Mouse (Mus musculus): ENCODE data around the gene Rbm28.

Rbm28 gene

DNA sequence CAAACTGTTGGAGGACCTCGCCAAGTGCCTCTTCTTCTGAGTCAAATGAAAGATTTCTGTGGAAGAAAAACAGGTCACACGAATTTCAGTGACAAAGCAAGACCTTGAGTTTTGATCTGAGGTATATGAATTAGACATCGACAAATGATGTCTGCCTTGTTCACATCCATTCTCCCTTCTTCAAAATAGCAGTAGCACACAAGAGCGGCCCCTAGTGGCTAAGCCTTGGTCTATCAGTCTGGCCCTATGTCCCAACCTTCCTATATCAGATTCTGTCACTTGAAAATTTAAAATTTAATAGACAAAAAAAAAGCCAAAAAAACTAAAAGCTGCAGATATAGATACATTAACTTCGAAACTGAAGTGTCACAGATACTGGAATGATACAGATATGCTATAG, 21.2 kb downstream of the Rbm28 start:
- peak; percentile 21 for DNase-seq (ENCODE audit: low read depth)

DNA sequence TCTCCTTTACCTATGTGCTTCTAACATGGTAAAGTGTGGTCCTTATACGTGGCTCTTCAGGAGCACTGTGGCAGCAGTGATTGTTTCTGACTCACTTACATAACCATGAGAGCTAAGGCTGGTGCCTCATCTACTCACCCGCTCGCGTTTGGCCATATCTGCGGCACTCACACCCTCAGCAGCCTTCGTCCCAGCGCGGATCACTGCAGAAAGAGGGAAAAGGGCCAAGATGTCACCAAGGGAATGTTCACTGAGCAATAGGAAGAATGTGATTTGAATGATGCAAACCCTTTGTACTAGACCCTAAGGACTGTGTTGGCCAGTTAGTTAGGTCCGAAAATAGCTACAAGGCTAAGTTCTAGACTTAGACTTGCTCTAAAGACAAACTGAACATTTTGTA, 27.4 kb downstream of the Rbm28 start:
- DNase-seq (ENCODE audit: low read depth): no peak

DNA sequence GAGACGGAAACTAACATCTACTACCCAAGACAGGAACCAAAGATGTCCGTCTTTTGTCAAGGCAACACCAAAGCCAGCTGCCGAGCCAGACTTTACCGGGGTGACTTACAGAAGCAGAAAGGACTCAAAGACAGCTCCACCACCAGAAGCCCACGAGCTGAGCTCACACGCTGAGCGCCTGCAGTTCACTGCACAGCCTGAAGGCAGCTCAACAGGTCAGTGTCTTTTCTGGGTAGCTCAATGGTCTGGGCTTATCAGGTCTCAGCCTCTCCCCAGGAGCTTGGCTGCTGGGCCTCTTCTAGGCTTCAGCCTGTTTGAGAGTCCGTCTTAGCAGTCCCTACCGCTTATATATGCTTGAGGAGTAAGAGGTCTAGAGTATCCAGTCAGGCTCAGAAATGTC, 31.7 kb downstream of the Rbm28 start:
- DNase-seq (ENCODE audit: low read depth): no peak

DNA sequence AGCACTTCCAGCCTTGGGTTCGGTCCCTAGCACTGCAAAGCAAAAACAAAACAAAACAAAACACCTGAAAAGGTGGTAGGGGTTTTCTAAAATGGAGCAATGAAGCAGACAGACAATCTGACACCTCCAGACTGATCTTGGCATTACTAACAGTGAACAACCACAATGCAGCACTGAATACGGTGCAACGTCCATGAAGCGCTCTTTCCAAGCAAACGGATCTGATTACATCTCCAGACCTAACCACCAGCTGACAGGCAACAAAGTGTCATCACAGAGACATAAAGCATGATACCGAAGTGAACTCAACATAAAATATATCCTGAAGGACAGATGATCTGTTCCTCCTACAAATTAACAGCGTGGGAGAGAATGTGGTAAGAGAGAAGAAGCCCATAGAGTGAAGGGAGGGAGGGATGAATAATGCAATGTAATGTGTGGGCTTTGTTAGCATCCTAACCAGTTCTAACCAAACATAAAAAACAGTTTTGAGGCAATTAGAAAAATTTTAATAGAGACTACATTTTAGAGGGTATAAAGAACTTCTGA, 37.9 kb downstream of the Rbm28 start:
- no peak for DNase-seq (ENCODE audit: low read depth)

DNA sequence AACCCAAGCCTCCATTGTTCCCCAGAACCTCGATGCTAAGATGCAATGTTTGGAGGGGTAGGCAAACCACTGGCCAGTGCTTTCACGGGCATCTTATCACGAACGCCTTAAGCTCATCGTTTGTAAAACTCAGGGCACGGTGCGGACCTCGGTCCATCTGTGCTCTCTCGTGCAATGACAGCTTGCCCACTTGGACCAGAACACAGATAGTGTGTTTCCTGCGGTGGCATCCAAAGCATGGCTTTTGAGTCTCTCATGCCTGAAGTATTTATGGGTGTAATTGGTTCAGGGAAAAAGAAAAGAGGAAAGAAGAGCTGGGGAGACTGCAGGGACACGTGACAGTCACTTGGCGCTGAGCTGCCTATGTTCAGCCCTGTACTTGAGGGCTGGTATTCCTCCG, 44.8 kb downstream of the Rbm28 start:
- no peak for DNase-seq (ENCODE audit: low read depth)

DNA sequence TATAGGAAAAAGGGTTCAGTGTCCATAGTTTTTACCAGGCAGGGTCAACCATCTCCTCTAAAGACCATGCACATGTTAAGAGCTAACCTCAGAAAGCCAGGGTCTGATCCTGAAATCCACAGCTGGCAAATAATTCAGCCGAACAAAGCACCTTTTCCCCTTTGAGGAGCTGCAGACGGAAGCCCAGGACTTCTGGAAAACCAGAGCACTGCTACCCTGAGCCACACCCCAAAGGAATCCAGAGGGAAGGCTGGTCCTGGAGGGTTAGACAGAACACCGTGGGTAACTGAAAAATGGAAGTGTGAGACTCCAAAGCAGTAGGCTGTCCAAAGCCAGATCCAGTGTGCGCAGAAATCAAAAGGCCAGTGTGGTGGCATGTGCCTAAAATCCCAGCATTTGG, 45.8 kb downstream of the Rbm28 start:
- no peak for DNase-seq (ENCODE audit: low read depth)

DNA sequence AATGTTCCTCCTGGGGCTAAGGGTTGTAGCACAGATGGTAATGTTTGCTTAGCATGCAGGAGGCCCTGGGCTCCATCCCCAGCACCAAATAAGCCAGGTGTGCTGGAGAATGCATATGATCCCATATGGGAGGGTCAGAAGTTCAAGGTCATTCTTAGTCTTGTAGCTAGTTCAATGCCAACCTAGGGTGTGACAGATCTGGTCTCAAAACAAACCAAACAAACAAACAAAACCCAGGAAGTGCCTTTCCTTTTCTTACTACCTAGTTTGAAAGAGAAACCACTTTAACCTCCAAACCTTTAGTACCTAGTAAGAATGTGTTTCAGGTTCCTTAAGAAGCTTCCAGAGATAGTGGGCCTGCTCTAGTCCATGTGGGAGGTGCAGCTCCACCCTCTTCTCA, 46.6 kb downstream of the Rbm28 start:
- DNase-seq (ENCODE audit: low read depth): no peak

DNA sequence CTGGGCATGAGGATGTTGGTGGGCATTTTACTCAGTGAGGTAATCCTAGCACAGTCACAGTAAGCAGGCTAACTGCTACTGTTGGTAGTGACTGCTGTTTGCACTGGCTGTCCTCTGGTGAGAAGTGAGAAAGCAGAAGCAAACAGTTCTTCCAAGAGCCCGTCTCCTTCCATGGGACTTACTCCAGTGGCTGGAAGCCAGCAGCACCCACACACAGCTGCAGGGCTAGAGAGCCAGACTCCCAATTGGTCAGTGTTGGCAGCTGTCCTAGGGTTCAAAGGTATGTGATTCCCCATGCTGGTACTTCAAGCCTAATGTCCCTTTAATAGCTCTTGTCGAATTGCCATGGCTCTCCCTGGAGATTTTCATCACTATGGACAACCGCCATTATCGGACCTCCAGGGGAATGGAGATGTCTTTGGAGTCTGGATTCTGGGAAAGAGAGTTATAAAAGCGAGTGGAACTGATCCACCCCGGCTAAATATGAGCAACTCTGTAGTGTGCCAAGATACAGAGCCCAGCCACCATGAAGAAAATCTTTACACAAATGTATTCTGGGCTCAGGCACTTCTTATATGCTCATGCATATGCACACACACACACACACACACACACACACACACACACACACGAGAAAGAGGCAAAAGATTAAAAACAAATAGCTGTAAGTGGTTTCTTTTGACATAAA, 47.2 kb downstream of the Rbm28 start:
- DNase-seq (ENCODE audit: low read depth): no peak

DNA sequence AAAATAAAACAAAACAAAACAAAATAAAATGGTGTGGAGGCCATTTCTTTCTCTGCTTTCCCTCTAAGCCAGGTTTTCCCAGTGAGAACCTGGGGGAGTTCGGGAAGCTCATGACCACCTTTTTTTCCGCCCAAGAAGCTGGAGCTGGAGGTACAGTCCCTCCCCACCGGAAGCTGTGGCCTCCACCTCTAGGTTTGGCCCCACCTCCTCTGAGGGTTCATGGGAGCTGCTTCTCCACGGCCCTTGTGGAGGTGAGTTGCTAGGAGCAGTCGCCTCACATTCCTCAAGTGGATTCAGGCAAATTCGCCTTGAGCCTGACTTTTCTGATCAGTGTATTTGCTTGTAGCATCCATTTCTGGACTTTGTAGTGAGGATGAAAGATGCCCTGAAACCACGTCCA, 49.0 kb downstream of the Rbm28 start:
- no peak for DNase-seq (ENCODE audit: low read depth)

DNA sequence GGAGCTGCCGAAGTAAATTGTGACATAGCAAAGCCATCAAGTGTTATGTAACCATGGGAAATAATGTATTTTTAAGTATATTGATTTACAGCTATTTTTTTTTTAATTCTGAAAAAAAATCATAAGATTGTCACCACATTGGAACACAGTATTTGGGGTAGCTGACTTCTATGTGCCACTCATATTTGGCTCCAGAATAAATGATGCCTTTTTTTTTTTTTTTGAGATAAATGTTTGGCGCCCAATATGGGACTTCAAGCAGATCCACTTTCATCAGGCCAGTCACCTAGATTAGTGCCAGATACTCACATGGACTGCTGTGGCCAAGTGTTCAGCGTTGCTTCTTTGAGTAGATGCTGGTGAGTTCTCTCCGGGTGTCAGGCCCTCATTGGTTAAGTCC, 53.3 kb downstream of the Rbm28 start:
- no peak for DNase-seq (ENCODE audit: low read depth)

DNA sequence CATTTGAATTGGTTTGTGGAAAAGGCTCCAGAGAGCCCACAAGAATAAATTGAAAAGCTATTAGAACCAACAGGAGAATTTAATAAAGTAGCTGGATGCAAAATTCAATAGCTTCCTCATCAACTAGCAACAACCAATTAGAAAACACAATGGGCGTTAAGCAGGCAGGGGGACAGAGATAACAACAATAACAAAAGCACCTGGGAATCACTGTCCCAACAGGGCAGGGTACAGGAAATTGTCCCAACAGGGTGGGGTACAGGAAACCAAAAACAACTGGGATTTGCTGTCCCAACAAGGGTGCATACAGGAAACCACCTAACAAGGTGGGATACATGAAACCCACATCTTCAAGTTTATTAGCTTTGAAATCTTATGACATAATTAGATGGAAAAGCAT, 56.4 kb downstream of the Rbm28 start:
- DNase-seq (ENCODE audit: low read depth): no peak

DNA sequence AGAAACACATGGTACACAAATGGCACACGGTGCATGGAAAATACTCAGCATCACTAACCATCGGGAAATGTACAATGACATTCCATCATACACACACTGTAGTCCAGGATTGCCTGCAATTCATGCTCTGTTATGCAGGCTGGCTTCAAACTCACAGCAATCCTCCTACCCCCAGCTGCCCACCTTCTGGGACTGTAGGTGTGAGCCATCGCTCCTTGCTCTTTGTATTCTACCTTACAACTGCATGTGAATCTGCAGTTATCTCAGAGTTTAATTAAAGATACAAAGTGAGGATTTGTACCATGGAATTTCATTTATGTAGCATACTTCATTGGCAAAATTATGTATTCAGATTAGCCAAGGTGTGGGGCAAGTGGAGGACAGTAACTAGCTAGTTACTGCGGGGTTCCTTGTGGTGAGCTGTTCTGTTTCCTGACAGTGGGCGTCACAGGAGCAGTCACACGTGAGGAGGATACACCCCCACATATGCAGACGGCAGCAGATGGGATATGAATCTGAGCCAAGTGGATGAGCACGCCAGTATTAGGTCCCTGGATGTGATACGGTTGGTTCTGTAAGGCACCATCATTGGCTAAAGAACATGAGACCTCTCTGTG, 63.5 kb downstream of the Rbm28 start:
- no peak for DNase-seq (ENCODE audit: low read depth)

DNA sequence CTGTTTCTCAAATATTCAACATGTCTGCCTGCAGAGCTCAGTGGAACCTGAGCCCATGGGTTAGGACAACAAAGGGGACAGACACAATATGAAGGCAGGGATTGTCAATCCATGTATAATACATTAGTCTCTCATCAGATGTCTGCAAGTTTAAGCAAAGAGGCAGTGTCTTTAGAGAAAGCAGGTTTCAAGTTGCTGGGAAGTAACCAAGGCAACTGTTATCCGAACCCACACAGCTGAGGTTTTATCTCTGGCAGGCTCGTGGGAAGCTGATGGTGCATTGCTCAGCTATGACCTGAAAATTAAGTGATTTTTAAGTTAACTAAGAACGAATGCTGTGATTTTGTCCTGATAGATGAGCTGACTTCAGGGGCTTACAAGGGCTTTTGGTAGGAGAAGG, 64.4 kb downstream of the Rbm28 start:
- DNase-seq (ENCODE audit: low read depth): no peak

DNA sequence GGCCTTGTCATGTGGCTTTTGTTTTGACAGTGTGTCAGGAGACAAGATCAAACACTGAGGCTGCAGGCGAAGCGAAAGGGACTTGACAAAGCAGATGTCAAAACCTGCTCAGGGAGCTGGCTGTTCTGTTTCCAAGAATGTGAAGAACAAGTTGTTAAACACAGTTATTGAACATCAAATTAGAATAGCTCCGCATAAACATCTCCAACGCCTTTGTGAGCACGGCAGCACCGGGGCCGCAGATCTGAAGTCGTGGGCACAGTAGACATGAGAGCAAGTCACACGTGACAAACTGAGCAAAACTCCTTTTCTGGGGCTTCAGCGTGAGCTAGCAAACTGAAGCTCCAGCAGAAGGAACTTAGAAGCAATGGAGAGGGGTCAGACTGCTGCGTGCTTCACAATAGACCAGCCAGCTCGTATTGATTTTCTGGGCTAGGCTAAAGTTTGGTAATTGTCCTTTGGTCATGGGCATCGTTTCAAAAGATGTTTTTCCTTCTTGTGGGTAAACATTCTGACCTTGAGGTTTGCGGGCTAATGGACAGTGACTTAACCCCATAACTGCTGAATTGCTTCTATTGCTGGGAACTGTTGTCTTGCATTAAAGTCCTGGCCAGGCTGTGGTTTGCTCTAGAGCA, 65.2 kb downstream of the Rbm28 start:
- DNase-seq (ENCODE audit: low read depth): no peak

DNA sequence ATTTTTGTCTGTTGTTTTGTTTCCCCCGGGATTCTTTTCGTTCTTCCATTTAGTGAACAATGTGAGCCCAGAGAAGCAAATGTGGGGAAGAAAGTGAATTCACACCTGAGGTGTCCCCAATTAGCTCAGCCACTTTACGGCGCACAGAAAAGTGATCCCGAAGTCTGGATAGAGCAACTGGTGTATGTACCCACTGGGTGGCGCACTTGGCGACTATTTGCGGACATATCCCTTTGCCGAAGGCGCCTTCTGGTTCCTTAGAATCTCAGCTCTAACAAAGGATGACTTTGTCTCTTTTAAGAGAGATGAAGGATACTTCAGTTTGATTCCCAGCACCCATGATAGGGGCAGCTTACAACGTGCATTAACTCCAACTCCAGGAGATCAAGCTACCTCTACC, 71.9 kb downstream of the Rbm28 start:
- no peak for DNase-seq (ENCODE audit: low read depth)

DNA sequence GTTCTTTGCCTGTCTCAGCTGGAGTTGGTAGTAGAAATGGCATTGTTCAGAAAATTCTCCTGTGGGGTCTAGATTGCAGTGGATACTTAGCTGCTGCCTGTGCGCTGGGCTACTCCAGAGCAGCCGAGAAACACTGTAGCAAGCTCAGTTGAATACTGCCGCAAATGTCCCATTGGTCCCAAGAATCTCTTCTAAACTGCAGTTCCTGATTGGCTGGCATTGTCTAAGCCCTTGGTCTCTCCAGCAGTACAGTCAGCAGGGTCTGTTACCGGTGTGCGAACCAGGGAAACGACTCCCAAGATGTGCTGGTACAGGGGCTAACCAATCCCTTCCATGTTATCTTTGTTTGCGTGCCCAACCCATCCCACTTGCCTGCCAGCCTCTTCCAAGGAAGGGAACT, 72.6 kb downstream of the Rbm28 start:
- no peak for DNase-seq (ENCODE audit: low read depth)

DNA sequence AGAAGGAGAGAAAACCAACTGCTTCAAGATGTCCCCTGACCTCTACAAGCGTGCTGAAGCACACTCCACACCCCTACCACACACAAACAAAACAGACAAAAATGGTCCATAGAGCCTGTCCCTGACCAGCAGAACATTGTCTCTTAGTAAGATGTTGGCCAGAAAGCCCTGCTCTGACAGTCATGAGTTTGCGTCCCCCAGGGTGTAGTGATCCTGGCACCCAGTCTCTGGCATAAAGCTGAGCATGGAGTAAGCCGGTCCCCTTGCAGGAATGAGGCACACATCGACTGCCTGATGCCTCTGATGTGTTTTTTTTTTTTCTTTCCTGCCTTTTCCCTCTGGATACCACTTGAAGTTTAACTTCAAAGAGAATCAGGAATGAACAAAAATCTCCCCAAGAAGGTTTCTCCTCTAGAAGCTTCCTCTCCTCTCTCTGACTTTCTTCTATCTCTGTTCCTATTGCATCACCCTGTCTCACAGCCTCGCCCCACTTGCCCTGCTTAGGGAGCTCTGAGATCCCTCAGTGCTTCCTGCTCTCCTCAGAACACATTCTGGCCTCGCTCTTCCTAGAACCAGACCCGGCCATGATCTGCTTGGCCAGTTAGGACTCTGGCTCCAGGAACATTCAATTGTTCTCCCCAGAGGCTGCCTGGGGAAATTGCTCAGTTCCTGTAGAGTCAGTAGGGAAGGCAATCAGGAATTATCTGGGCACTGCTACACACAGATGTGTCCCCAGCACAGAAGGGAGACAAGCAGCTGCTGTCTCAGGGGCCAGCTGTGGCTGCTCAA, 76.7 kb downstream of the Rbm28 start:
- no peak for DNase-seq (ENCODE audit: low read depth)

DNA sequence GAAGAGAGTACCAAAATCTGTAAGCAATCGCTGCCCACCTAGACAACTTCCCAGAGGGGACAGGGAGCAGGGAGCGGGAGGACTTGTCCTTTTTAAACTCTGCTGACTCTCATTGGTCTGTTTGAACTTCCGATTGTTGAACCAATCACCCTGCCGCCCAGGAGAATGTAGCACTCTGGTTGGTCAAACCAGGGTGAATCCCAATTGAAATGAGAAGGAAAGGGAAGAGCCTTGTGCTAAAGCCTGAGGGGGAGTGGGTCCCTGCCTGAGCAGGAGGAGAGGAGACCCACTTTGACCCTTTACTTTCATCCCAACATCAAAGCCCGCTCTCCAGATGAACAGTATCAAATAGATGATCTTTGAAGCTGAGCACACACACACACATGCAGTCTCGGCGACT, 80.4 kb downstream of the Rbm28 start:
- DNase-seq (ENCODE audit: low read depth): no peak

DNA sequence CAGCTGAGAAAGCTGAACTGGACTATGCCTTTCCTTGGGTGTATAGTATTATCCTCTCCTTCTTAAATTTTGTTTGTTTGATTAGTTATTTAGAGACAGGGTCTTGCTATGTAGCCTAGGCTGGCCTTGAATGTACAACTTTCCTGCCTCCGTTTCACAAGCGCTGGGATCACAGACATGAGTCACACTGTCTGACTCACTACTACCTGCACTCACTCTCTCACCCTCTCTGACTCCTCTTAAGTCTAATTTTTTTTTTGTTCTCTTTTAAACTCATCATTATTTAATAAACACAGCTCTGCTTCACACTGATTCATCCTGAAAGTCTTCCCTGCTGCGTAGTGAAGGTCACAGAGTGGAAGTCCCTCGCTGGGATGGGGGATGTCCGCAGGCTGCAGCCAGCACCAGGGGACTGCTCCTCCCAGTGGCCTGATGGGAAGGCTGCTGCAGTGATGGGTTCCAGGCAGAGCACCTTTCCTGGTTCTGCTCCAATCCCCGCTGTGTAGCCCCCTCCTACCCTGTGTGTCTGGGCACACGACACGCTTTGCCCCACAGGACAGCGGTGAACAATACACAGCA, 81.9 kb downstream of the Rbm28 start:
- DNase-seq (ENCODE audit: low read depth): no peak

DNA sequence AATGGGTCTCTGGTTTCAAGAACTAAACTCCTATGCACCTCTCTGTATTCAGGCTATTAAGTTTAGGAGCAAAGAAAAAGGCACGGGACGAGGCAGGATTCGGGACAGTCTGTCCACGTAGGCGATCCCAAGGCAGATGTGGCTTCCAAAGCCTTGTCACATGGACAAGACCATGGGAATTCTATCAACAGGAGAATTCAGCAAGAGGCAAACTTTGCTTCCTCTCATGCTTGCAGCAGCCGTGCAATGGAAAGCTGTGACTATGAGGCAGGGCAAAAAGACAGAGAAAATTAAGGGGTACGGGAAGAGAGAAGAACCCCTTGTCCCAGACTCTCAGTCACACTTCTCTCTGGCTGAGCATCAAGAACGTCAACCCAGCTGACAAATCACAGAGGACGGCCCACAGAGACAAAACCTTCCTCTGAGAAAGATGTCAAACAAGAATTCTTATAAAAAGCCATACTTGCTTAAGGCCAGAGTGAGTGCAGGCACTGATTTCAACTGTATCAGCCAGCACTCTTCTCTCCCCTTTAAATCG, 82.9 kb downstream of the Rbm28 start:
- no peak for DNase-seq (ENCODE audit: low read depth)

DNA sequence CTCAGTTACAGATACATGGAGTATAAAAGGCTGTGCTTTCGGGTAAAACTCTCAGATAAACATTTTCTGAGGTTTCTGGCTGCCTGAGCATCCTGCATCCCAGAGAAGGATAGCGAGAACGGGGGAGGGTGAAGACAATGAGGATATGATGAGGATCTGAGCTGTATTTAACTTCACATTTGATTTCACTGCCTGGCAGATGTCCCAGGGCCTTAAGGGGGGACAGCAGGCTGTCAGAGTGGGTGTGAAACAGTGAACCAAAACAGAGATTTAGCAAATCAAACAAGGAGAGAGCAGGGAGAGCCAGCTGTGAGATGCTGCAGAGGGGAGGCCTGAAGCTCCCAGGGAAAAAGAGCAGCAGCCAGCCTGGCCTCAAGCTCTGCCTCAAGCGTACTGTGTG, 85.5 kb downstream of the Rbm28 start:
- no peak for DNase-seq (ENCODE audit: low read depth)

DNA sequence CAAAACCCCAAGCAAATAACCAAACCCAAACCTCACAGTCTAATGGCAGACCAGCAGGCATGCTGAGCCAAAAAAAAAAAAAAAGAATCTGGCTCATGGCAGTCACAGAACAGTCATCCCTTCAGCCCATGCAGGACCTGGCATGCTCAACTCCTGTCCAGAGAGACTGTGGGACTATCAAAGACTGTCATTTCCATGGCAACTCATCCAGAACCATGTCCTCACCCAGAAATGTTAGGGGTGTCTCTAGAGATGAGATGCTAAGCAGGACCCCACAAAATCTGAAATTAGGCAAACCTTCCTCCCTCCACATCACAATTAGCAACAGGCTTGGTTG, 90.7 kb downstream of the Rbm28 start:
- DNase-seq (ENCODE audit: low read depth): no peak

Measured in c-Kit-positive CD71-positive TER-119-negative erythroid progenitor cells, embryonic 14.5 days (primary cell).